Mouse (Mus musculus) hindbrain, embryonic 13.5 days (tissue): ENCODE measurements around the gene Men1. TPM values are rescaled to one million over a fixed set of nuclear protein-coding genes. Genes with fewer than 3 reads are reported as not detected.

Source experiments
- ATAC-seq: fragments of 200-750 bp; cut with Nextera tagmentation; 2 replicates; pipeline ENCODE4 v1.8.0; 2017; ENCODE audit warnings: moderate TSS enrichment; ENCODE audit not compliant: low FRiP score
- H3K27ac ChIP-seq: fragments of 300-500 bp; sonication (generic); 2 replicates; pipeline ENCODE4 v1.5.1; 2015; ENCODE audit warnings: inconsistent platforms, mild to moderate bottlenecking, moderate library complexity
- H3K27me3 ChIP-seq: fragments of 300-500 bp; sonication (generic); 2 replicates; pipeline ENCODE4 v1.6.1; 2015; ENCODE audit warnings: mild to moderate bottlenecking, inconsistent platforms
- H3K36me3 ChIP-seq: fragments of 300-500 bp; sonication (generic); 2 replicates; pipeline ENCODE4 v1.6.1; 2015; ENCODE audit warnings: mild to moderate bottlenecking, inconsistent platforms
- H3K4me1 ChIP-seq: fragments of 300-500 bp; sonication (generic); replicated peaks from 2 replicates; pipeline ENCODE4 v1.6.1; 2015; ENCODE audit warnings: inconsistent platforms
- H3K4me2 ChIP-seq: fragments of 300-500 bp; sonication (generic); 2 replicates; pipeline ENCODE4 v1.6.1; 2015; ENCODE audit warnings: inconsistent platforms, mild to moderate bottlenecking, moderate library complexity
- H3K4me3 ChIP-seq: fragments of 300-500 bp; sonication (generic); 2 replicates; pipeline ENCODE4 v1.5.1; 2015; ENCODE audit warnings: mild to moderate bottlenecking, inconsistent platforms
- H3K9ac ChIP-seq: fragments of 300-500 bp; sonication (generic); 2 replicates; pipeline ENCODE4 v1.6.1; 2015; ENCODE audit warnings: mild to moderate bottlenecking, inconsistent platforms
- H3K9me3 ChIP-seq: fragments of 300-500 bp; sonication (generic); 2 replicates; pipeline ENCODE4 v1.6.1; 2016; ENCODE audit warnings: inconsistent platforms
- WGBS: fragments of 180-500 bp; shearing (Covaris S2); methylation state at CpG from one replicate; pipeline ENCODE4 v1.1.7; 2015; 5-methylcytosine and 5-hydroxymethylcytosine counted together
- polyA plus RNA-seq: library from polyadenylated mRNA; unstranded; fragments of >200 nt; fragmentation: Nextera tagmentation; extraction: Ambion mirVana; gene quantifications from 2 replicates; pipeline ENCODE4 v1.2.1, GENCODE M21; 2015

Gene Men1
- polyA plus RNA-seq, 1 experiment from 2014 or later = 73.8 TPM

GRCm38 (mm10) chr19:6342276-6342933 is 7.6 kb downstream of the Men1 start:
- no peaks in the 10 kb centered on the region for H3K9me3 ChIP-seq
- H3K27me3 ChIP-seq = peaks cover 13% of the 10 kb centered on the region; the same call in 1 of the 2 replicates
- H3K9ac ChIP-seq = no peak overlapping the region
- H3K36me3 ChIP-seq = peaks cover 83% of the 10 kb centered on the region
- no peak for ATAC-seq
- no peak overlapping the region for H3K27ac ChIP-seq
- 74% methylated on average over 5 of the region's 5 CpGs for WGBS
- no peak overlapping the region for H3K4me3 ChIP-seq
- H3K4me2 ChIP-seq = peak overlapping the region; percentile 78; the same call in 1 of the 2 replicates
- peaks cover 22% of the 10 kb centered on the region for H3K4me1 ChIP-seq

GRCm38 (mm10) chr19:6343066-6343925 is 8.5 kb downstream of the Men1 start:
- Histone ChIP-seq H3K9ac (no peak overlapping the region), H3K27ac (no peak overlapping the region; the same call in 1 of the 2 replicates), H3K4me2 (no peak overlapping the region), H3K27me3 (peaks cover 13% of the 10 kb centered on the region; the same call in 1 of the 2 replicates), H3K36me3 (peaks cover 82% of the 10 kb centered on the region), H3K4me1 (peaks cover 18% of the 10 kb centered on the region), H3K4me3 (no peak overlapping the region), H3K9me3 (no peaks in the 10 kb centered on the region)
- WGBS = 88% methylated on average over 19 of the region's 19 CpGs
- no peak for ATAC-seq

GRCm38 (mm10) chr19:6343996-6344395 is 9.2 kb downstream of the Men1 start:
- WGBS = 91% methylated on average over 5 of the region's 5 CpGs
- Histone ChIP-seq H3K9ac (no peak overlapping the region), H3K27ac (no peak overlapping the region; the same call in 1 of the 2 replicates), H3K4me3 (no peak overlapping the region), H3K4me2 (no peak overlapping the region), H3K27me3 (peaks cover 13% of the 10 kb centered on the region; the same call in 1 of the 2 replicates), H3K36me3 (peaks cover 81% of the 10 kb centered on the region), H3K9me3 (no peaks in the 10 kb centered on the region), H3K4me1 (peaks cover 24% of the 10 kb centered on the region)
- no peak for ATAC-seq

- H3K27ac ChIP-seq = no peak overlapping the region
- ATAC-seq = no peak
- no peaks in the 10 kb centered on the region for H3K9me3 ChIP-seq
- 93% methylated on average over 5 of the region's 5 CpGs for WGBS
- peaks cover 21% of the 10 kb centered on the region for H3K4me1 ChIP-seq
- no peaks in the 10 kb centered on the region for H3K27me3 ChIP-seq
- no peak overlapping the region for H3K4me3 ChIP-seq
- H3K9ac ChIP-seq = no peak overlapping the region
- peaks cover 83% of the 10 kb centered on the region for H3K36me3 ChIP-seq
- H3K4me2 ChIP-seq = no peak overlapping the region
Measured at GRCm38 (mm10) chr19:6346023-6346422, 11.2 kb downstream of the Men1 start.

- Histone ChIP-seq H3K27me3 (no peaks in the 10 kb centered on the region), H3K4me1 (peaks cover 15% of the 10 kb centered on the region), H3K9me3 (no peaks in the 10 kb centered on the region), H3K9ac (no peak overlapping the region), H3K27ac (no peak overlapping the region), H3K4me2 (no peak overlapping the region), H3K36me3 (peaks cover 89% of the 10 kb centered on the region), H3K4me3 (no peak overlapping the region)
- no peak for ATAC-seq
- 92% methylated on average over 10 of the region's 10 CpGs for WGBS
Measured at GRCm38 (mm10) chr19:6346661-6347060, 11.9 kb downstream of the Men1 start.

GRCm38 (mm10) chr19:6347615-6348014 is 12.8 kb downstream of the Men1 start:
- Histone ChIP-seq H3K9me3 (no peaks in the 10 kb centered on the region), H3K4me3 (no peak overlapping the region), H3K4me2 (no peak overlapping the region), H3K27ac (no peak overlapping the region), H3K9ac (no peak overlapping the region), H3K27me3 (no peaks in the 10 kb centered on the region), H3K4me1 (peaks cover 14% of the 10 kb centered on the region), H3K36me3 (peaks cover 92% of the 10 kb centered on the region)
- WGBS = 98% methylated on average over 4 of the region's 4 CpGs
- ATAC-seq = no peak

GRCm38 (mm10) chr19:6348717-6349116 is 13.9 kb downstream of the Men1 start:
- no peak overlapping the region for H3K4me2 ChIP-seq
- H3K9me3 ChIP-seq = no peaks in the 10 kb centered on the region
- H3K27me3 ChIP-seq = no peaks in the 10 kb centered on the region
- no peak for ATAC-seq
- H3K4me3 ChIP-seq = no peak overlapping the region
- H3K9ac ChIP-seq = no peak overlapping the region
- 61% methylated on average over 9 of the region's 9 CpGs for WGBS
- peak overlapping the region; percentile 18; the same call in 1 of the 2 replicates for H3K27ac ChIP-seq
- H3K4me1 ChIP-seq = peaks cover 14% of the 10 kb centered on the region
- peaks cover 92% of the 10 kb centered on the region for H3K36me3 ChIP-seq

- 49% methylated on average over 14 of the region's 14 CpGs for WGBS
- no peak for ATAC-seq
- no peak overlapping the region for H3K9ac ChIP-seq
- no peaks in the 10 kb centered on the region for H3K27me3 ChIP-seq
- peak overlapping the region; percentile 37; the same call in 1 of the 2 replicates for H3K27ac ChIP-seq
- no peak overlapping the region for H3K4me3 ChIP-seq
- H3K4me1 ChIP-seq = peaks cover 14% of the 10 kb centered on the region
- no peak overlapping the region for H3K4me2 ChIP-seq
- no peaks in the 10 kb centered on the region for H3K9me3 ChIP-seq
- H3K36me3 ChIP-seq = peaks cover 92% of the 10 kb centered on the region
Measured at GRCm38 (mm10) chr19:6349215-6349983, 14.6 kb downstream of the Men1 start.

GRCm38 (mm10) chr19:6351431-6352106 is 16.8 kb downstream of the Men1 start:
- no peaks in the 10 kb centered on the region for H3K27me3 ChIP-seq
- no peak overlapping the region for H3K4me3 ChIP-seq
- peaks cover 77% of the 10 kb centered on the region for H3K36me3 ChIP-seq
- WGBS = 63% methylated on average over 14 of the region's 14 CpGs
- H3K9me3 ChIP-seq = no peaks in the 10 kb centered on the region
- peaks cover 14% of the 10 kb centered on the region for H3K4me1 ChIP-seq
- no peak overlapping the region for H3K9ac ChIP-seq
- H3K27ac ChIP-seq = no peak overlapping the region
- no peak overlapping the region for H3K4me2 ChIP-seq
- ATAC-seq = no peak

- Histone ChIP-seq H3K4me3 (no peak overlapping the region), H3K4me2 (no peak overlapping the region), H3K4me1 (peaks cover 14% of the 10 kb centered on the region), H3K9me3 (no peaks in the 10 kb centered on the region), H3K9ac (no peak overlapping the region), H3K27me3 (no peaks in the 10 kb centered on the region), H3K36me3 (peaks cover 71% of the 10 kb centered on the region), H3K27ac (no peak overlapping the region)
- WGBS = 91% methylated on average over 2 of the region's 2 CpGs
- no peak for ATAC-seq
Measured at GRCm38 (mm10) chr19:6352107-6352505, 17.3 kb downstream of the Men1 start.

GRCm38 (mm10) chr19:6354030-6354429 is 19.3 kb downstream of the Men1 start:
- peaks cover 8% of the 10 kb centered on the region for H3K4me1 ChIP-seq
- no peak overlapping the region for H3K4me3 ChIP-seq
- no peak for ATAC-seq
- 82% methylated on average over 7 of the region's 7 CpGs for WGBS
- H3K27ac ChIP-seq = no peak overlapping the region; the same call in 1 of the 2 replicates
- no peak overlapping the region for H3K9ac ChIP-seq
- peaks cover 54% of the 10 kb centered on the region for H3K36me3 ChIP-seq
- H3K4me2 ChIP-seq = no peak overlapping the region
- no peaks in the 10 kb centered on the region for H3K27me3 ChIP-seq
- no peaks in the 10 kb centered on the region for H3K9me3 ChIP-seq
